Mouse (Mus musculus) lung, adult 18-20 months (tissue): Measurements from ENCODE around the gene Lpp.

ENCODE experiments used
- DNase-seq, 2 experiments: peaks; one replicate each; pipeline ENCODE4 v3.0.0; 2022; ENCODE audit warnings: mixed read lengths in 2 of 2

The Lpp gene

DNA sequence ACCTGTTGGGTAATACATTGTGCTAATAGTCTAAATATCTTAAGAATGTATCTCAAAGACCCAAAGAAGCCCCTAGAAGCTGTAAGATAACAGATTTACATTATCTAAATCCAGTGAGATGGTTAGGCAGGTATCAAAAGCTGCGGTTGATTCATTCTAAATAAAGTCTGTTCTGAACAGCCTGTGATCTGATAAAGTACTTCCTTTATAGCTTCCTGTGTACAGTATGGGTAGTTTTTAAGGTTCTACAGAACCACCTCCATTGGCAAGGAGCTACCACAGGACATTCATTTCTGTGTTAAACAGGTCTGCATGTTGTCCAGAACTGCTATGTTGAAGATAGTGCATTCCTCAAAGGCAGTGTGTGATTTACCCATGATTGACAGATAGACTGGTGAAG, 554.2 kb downstream of the Lpp start:
- no peak for DNase-seq

DNA sequence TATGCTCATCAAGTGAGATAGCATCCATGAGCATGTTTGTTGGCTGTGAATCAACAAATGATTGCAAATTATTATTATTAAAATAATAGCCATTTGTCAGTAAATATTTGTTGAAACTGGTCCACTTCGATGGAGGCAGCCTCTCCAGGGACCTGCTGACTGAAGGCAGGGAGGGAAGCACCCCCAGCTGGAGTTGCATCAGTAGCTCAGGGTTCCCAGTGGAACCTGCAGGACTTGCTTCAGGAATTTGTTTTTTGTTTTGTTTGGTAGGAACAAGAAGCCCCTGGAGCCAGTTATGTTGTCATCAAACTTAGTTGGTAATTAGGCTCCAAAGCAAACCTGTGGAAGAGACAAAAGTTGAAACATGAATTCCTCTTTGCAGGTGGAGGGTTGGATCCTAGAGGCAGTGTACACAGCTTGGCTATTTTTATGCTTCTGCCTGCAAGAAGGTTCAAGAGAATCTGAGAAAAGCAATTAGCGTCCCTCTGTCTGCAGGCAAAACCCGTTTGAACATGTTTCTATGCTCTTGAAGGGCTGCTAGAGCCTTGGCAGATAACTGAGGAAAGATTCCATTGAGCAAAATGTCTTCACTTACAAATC, 554.9 kb downstream of the Lpp start:
- no peak for DNase-seq

DNA sequence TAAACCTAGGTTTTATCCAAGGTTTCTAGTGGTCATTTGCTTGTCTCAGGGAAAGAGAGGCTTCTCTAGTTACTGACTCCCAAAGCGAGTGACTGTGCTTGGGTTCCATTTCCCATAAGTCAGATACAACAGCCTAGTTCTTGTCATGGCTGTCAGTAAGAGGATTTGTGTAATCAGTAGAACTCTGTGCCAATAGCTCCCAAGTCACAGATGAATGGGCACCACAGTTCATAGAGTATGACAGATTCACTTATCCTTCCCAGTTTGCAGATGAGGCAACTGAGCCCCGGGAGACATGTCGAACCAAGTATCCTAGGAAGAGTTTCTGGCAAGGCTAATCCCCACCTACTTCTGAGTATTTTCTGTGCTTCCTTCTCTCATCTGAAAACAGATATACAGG, 556.0 kb downstream of the Lpp start:
- DNase-seq: no peak

DNA sequence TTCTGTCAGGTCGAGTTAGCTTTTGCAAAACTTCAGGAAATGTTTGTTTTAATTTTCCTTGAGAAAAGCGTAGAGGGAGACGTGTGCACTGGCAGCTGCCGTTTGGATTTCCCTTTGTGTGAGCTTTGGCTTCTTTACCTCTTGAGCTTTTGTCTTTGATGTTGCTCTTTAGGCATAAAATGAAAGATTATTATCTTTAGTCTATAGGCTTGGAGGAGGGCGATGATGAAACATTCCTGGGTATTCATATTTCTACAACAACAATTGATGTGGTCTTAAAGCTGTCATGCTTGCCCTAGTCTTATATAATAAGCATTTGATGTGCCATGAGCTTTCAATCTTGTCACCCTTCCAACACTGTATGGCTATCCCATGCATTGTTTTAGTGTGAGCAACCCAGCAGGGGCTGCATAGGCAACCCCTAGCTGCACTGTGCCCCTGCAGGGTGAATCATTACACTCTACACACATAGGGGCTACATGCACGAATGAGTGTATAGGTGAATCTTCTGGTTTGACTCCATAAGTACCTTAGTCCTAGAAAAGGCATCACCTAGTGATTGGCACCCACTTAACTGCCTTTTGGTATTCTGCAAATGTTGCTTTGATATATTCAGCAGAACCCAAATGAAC, 556.9 kb downstream of the Lpp start:
- DNase-seq: no peak

DNA sequence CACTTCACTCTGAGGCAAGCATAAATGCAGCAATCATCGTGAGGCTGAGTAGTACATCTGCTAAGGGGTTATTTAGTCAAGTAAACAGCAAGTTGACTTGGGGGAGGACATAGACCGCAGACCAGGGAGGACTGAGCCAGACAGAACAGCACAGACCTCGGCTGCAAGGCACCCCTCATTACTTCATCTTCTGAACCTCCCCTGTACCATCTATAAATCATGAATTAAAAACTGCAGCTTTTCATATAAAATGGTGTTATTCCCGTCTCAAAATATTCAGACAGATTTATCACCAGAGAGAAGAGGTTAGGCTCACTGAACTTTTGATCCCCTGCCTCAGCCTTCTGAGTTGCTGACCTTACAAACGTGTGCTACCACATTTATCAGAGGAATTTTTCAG, 558.6 kb downstream of the Lpp start:
- DNase-seq: no peak

DNA sequence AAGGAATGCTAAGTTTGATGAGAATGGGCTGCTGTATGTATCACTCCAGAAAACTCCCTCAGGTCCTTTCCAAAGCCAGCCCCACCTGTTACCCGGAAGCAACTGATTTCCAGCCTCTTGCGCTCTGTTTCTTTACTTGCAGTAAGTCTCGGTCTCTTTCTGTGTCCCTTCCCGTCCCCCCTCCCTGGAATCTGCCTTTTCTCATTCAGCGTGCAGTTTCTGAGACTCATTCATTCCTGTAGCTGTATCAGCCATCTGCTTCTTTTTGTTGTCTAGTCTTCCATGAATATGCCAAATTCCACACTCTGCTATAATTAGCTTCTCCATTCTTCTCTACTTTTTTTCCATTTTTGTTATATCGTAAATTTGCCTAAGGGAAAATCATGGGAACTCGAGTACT, 561.7 kb downstream of the Lpp start:
- no peak for DNase-seq

DNA sequence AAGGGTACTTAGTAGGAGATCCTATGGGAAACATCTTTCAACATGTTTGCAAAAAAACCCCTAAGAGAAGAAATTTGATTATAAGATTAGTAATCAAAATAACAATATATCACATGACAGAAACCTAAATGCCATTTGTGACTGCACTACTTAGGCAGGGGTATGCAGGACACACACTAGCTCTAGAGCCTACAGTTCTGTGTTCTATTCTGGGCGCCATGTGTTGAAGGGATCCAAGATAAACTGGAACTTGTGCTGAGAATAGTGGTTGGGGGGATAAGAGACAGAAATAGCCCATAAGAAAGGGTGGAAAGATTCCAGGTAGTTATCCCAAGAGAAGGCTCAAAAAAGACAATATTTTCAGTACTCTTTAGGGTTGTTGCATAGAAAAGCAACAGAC, 565.4 kb downstream of the Lpp start:
- no peak for DNase-seq

DNA sequence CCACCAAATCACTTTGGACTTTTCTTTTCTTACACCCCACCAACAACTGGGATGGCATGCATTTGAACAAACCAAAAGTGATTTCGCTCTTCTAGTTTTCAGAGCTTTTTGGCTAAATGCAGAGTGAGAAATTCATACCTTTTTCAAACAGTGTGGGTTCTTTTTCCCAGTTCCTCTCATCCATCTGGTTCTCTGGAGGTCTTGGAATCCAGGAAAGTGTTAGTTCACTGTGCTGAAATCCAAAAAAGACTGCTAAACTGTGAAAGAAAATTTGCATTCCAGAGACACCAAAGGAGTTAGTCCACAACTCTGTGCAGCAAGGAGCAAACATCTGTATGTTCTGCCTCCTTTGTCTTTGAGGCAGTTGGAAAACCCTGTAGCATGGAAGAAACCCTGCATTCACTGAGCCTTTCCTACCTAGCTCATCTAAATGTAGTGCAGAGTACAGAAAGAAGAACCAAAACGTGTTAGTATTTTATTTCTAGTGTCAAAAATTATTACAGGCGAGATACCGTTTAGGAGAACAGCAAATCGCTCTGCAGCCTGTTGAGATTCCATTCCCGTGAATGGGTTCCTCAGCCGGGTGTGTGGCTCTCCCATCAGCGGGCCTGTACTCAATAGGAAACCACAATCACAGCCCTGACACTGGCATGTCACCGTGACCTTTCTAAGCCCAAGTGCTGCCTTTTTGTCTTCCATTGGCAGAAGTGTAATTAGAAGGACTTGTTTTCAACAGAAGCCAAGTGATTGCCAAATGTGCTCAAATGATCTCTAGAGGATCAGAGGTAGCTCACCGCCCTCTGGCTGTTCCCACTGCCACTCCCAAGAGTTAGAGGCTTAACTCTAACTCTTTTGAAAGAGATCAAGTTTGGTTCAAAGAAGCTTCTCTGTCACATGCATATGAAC, 567.8 kb downstream of the Lpp start:
- peak; percentile 5 to 45 for DNase-seq

DNA sequence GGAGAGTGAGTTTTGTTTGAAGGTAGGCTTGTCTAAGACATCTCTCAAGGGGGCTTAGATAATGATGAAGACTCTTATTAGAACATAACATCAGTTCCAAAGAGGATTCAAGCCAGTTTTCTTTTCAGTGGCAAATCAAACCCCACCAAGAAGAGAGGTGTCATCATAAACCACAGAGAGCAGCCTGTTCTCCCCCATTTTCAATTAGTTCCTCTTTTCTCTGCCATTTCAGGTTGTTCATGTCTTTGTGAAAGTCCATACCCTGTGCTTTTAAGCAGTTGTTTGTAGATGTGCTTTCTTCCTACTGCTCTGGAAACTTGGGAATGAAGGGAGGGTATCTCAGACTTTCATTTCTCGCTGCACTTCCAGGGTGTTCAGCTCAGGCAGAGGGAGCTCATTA, 571.0 kb downstream of the Lpp start:
- DNase-seq: no peak

DNA sequence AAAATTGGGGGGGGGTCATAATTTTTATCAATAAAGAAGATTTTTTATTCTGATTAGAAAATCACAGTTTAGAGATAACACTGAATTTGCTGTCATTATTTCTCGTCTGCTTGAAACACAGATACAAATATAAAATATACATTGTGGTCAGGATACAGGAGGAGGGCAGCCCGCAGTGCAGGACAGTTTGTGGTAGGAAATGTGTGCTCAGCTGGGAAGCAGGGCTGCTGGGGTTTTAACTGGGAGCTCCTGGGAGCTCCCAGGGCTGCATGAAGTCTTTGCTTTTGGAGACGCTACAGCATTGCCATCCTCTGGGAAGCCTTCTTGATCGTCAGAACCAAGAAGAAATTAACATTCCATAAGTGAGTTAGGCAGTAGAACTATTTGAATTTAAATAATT, 571.8 kb downstream of the Lpp start:
- DNase-seq: no peak

DNA sequence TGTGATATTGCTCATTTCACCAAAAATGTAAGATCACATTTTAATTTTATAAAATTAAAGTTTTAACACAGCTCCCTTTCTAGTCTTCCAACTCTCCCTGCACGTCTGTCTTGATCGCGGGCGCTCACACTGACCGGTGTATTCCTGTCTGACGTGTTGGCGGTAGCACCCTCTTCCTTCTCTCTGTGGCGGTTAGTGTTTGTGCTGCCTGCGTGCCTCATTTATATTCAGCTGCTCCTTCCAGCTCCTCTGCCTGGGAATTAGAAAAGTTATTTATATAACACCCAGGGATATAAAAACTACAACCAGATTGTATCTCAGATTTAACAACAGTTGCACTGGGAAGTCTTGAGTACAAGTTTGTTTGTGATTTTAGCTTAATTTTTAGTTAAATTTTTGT, 573.2 kb downstream of the Lpp start:
- no peak for DNase-seq

DNA sequence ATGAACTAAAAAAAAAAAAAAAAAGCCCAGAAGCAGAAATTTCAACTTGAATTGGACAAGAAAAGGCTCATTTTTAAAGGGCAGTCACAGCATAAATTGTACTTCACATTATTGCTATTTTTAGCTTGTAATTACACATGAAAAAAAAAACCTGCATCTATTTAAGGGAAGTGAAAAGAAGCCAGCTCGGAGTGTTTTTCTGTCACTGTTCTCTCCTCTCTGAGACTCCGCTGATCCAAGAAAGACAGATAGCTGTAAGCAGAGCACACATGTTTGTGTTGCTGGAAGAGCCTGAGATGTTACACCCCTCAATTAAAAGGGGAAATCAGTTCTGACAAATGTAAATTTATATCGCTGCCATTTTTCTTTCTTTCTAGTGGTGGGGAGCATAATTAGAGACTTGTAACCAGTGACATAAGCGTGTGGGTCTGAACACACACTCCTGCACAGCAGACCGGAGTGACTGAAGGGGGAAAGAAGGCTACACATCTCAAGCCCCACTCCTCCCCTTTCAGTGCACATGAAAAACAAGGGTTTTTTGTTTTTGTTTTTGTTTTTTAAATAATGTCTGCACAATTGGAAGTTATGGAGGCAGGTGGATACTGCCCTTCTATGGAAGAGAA, 579.8 kb downstream of the Lpp start:
- DNase-seq: no peak

DNA sequence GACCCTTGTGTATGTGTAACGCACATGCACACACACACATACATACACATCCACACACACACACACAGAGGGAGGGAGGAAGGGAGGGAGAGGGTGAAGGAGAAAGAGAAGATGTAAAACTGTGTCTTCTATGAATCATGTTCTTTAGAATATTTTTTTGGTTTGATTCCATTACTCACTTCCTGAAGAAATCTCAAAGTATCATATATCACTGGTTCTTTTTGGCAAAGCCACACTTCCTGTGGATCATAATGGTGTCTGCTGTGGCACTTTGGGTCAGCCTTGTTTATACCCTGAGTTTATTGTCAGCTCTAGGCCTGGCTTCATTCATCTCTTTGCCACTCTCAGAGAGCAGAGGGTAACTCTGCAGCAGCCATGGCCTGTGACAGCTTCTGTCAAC, 584.5 kb downstream of the Lpp start:
- no peak for DNase-seq

DNA sequence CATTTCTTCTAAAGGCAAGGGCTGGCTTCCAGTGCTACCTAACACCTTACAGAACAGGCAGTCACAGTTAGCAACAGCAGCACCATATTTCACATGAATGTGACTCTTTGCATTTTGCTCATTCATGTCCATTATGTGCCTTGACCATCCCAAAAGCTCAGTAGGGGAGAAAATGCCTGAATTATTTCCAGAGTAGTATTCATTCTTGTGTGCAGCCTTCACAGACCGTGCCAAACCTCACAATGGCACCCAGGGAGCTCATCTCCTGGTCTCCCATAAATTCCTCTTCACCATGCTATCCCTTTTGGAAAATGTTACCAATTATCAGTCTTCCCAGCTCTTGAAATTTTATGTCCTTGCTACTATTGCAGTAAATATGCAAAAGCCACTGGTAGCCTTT, 584.9 kb downstream of the Lpp start:
- no peak for DNase-seq

DNA sequence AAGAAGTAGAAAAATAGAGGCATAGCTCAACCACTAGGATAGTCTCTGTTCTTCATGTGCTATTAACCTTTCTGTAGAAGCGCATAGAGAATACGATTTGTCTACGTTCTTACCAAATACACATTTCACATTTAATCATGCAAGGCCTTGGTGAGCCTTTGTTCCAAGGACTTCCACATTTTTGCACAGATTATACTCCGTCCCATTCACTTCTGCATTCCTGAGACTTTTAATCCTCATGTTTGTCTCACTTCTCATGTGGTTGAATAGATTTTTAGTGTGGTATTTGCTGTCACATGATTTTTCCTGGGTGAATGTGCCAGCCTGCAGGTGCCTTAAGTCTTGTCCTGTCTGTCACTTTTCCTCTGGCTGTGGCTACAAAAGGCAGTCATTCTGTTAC, 586.1 kb downstream of the Lpp start:
- DNase-seq: no peak

DNA sequence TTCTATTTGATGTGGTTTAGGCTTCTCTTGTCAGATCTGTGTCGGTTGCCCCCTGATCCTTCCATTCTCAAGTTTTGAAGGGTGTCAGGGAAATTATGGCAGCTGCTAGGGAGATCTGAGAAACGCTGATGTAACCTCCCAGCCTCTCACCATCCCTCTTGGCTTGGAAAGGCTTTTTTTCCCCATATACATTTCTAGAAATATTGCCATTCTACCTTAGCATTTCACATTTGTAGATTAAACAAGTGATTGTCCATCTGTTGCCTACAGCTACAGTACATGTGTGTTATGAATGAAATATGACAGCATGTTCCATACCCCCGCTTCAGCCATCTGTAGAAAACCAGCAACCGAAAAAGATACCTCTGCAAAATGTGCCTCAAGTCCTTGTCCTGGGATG, 589.5 kb downstream of the Lpp start:
- no peak for DNase-seq

DNA sequence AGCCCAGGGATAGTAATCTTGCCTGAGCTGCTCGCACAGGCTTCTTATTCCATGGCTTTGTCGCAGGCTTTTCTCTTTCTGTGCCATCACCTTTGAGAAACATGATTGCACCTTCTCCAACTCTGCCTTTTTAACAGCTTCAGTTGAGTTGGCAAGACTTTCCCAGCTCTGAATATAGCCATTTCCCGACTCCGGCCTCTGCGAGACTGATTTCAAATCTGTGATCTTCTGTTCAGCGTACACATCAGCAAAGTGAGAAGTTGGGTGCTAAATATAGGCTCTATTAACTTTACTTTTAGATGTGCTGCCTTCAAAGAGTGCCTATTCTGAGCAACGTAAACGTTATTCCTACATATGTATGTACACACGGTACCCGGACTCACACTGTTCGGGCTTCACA, 597.0 kb downstream of the Lpp start:
- no peak for DNase-seq

DNA sequence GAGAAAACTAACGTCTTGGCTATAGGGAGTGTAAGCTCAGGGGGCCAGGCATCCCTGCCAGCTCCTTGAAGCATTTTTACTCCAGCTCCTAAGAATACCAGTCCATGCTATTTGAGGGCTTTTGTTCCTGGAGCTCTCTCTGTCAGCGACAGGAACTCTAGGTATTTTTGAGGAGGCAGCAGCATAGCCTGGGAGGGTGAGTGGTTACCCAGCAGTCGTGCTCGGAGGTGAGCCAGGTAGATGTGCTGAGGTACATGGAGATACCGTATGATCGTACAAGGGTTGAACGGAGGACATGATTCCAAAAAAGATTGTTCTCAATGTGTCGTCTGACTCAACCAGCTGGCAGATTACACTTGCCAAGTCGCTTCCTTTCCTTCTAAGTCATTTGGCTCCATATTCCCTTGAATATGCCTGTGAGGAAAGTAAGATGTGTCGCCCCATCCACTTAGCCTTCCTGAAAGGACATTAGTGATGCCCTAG, 597.8 kb downstream of the Lpp start:
- no peak for DNase-seq

DNA sequence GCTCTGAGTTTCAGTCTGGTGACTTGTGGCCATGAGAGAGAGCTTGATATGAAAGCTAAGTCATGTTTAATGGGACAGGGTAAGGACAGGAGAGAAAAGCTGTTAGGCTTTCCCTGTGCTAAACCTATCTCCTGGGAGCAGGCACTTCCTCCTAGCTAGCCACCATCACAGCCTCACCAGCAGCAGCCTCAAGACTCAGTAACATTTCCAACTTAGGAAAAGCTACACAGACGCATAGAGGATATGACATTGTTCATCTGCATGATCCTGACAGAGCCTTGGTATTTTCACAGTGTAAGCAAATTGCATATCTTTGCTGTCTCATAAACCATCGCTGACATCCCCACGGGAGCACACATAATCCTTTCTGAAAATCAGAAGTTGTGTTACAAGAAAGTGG, 598.7 kb downstream of the Lpp start:
- no peak for DNase-seq

DNA sequence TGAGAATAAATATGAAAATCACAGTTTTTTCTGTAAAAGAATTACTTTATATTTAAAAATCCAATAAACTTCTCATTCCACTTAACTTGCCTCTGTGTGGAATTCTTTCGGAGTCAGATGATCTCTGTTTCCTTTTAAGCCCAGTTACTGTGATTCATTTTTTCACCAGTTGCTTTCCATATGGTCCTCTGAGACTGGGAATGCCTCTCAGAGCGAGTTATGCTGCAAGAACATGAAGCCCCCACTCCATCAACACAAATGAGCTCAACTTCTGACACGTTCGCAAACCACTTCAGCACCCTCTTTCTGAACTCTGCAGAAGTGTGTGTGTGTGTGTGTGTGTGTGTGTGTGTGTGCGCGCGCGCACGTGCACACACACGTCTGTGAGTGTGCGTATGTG, 599.2 kb downstream of the Lpp start:
- DNase-seq: no peak

DNA sequence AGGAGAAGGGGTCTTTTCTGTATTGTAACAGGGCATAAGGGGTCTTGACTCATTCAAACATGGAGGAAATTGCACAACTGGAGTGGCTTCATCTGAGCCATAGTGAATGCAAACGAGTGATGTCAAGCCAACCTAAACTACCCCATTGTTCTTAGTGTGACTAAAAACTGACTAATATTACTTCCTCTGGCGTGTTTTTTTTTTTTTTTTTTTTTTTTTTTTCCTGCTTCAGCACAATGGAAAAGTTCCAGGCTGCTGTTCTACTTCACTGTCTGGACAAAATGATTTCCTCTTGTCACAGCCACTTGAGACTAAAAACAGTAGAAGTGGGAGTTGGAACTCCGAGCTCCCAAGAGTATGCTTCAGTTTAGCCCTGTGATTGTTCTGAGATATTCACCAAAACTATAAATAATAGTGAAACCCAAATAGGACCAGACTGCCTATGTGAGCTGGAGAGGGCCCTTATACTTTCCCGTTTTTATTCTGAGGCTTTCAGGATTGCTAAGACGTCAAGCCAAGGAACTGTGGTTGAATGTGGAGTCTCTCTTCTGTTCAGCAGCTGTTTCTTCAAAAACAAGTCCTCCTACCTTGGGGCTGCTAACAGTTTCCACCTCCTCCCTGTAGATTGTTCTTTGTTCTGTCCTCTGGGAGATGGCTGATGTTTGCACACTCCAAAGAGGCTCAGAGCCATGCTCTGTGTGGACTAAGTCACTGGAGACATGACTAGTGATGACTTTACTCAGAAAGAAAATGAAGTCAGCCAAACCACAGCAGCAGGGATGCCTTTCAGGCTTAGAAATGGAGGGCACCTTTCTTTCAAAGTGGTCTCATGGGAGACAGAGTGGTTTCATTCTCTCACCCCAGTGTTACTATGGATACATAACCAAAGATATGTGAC, 617.9 kb downstream of the Lpp start:
- DNase-seq: no peak

DNA sequence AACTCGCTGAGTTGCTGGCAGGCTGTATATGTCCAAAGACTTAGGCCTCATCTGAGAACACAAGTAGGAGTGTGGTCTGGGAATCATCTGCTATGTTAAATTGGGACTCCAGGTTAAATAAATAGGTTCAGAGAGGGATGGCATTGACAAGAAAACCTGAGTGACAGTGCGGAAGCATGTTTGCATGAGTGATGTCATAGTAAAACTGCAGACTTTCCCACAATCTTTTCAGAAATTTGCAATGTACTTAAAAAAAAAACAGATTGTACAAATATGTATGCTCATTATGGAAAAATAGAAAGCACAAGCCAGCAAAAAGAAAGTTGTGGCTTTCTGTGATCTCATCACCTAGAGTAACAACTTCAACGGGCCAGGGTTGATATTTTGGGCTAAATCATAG, 619.6 kb downstream of the Lpp start:
- no peak for DNase-seq
